Mouse (Mus musculus): ENCODE measurements around the gene Wbp1l. TPM values are rescaled to one million over a fixed set of nuclear protein-coding genes. Genes with fewer than 3 reads are reported as not detected.

Wbp1l gene
- total RNA-seq, 4 experiments from 2014 or later = 149 to 232 (median 189) TPM

DNA sequence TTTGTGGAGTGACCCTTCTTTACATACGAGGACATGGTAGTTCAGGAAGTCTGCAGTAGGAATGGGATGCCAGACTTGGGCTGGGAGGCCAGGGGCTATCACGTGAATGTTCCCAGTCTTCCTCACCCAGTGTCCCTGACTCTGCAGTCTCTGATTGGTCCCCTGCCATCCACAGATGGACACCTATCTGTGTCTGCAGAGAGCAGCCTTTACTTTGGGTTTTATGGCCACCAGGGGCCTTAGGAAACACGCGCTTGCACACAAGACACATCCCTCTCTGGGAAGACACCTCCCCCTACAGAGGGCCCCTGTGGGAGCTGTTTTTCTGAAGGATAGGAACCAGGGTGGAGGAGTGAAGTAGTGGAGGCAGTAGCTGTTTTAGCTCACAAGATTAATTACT lies 62.6 kb downstream of the Wbp1l start:
- DNase-seq = no peak

DNA sequence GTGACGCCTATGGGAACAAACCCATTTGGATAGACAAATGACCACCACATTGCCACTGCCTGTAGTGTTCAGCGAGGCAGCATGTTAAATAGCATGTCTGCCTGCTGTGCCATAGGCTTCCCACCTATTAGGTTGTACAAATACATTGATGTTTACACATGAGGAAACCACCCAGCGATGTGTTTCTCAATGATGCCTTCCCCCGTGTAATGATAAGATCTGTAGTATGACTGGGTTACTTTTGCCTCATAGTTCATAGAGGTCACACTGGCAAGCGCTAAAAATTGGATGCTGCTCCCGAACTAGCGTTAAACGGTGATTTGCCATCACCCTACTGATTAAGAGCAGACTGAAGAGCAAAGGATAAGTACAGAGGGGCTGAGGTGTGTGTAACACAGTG lies 63.3 kb downstream of the Wbp1l start:
- DNase-seq = no peak

DNA sequence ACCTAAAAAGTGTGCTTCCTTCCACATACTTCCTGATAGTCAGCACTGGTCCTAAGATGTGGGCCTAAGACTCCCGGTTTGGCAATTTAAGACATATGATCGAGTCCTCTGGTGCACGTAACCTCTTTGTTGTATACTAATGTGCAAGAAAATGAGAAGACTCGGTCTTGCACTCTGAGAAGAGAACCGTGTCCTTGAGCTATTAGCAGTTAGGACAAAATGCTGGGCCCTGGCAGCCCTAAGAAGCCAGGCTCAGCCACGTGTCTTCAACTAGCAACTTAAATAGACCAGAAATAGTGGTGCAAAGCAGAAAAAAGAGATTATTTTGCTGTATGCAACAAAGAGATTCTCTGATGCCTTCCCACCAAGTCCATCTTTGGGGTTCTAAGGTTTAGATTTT lies 63.9 kb downstream of the Wbp1l start:
- DNase-seq = no peak

DNA sequence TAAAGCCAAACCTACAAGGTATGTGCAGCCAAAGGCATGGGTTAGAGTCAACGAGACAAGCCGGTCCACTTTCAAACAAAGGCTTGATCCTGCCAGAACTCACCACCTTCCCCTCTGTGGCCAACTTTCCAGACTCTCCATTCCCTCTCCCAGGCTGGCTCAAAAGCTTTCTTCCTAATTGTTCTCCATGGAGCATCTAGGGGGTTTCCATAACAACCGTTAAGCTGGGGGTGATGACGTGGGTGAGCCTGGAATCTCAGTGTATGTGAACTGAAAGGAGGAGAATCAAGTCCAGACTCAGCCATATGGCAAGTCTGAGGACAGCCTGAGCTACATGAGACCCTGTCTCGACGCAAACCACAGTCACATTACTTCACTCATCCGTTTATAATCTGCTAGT lies 66.6 kb downstream of the Wbp1l start:
- no peak for DNase-seq

DNA sequence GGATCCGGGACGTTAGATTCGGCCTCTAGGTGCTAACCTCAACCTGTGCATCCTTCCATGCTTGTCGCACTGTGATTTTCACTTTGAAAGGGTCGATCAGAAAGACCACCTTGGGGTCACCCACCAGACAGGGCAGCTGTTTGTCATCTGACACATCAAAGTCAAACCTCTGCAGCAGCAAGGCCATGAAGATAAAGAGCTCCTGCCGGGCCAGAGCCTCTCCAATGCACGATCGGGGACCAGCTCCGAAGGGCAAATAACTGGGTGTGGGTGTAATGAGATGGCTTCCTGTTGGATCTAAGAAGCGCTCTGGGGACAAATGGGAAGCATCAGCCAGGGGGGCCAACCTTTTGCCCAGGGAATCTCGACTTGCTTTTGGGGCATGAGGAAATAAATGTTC lies 68.4 kb downstream of the Wbp1l start:
- no peak for DNase-seq

DNA sequence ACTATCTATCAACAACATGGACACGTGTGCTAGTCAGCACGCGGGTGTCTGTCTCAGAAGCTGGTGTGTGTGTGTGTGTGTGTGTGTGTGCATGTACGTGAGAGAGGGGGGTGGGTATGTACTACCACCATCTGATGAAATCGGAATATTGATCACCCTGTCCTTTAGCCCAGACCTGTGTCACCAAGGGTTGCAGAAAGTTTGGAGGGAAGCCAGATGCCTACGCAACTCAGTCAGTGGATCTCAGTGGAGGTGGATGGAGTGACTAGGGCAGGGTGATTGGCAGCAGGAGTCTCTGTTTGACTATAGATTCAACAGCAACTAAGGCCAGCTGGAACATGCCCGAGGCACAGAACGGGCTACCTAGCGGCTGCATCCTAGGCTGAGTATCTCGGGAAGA lies 69.4 kb downstream of the Wbp1l start:
- DNase-seq = no peak

DNA sequence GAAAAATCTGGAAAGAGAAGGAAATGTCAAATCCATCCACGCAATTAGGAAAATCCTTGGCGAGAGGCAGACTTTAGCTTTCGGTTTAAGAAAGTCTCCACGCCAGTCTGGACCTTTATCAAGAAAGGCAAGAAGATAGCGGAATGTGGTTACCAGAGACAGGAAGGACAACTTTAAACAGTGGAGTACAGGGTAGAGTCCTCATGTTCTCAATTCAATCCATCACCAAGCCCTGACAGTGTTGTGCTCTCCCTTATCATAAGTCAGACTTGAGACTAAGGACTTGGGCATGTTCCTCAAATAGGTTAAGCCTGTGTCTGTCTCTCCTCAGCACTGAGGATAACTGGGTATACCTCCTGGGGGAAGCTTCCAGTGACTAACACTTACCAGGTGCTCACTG lies 70.9 kb downstream of the Wbp1l start:
- DNase-seq = no peak

DNA sequence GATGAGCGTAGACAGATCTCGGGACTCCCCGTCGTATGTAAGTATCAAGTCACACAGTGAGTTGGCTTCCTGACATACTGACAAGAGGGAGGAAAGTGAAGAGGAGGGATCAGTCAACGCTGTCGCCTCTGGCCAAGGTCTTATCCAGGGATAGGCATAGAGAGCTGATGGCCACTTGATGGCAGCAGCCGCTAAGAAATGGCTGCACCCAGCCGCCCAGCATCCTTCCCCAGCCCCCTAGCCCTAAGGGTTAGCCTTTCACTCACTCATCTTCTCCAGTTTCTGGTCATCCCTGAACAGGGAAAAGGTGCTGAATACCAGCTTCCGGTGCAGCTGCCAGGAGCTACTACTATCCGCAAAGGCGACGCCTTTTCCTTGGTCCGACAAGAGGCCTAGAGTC lies 71.8 kb downstream of the Wbp1l start:
- DNase-seq = no peak

DNA sequence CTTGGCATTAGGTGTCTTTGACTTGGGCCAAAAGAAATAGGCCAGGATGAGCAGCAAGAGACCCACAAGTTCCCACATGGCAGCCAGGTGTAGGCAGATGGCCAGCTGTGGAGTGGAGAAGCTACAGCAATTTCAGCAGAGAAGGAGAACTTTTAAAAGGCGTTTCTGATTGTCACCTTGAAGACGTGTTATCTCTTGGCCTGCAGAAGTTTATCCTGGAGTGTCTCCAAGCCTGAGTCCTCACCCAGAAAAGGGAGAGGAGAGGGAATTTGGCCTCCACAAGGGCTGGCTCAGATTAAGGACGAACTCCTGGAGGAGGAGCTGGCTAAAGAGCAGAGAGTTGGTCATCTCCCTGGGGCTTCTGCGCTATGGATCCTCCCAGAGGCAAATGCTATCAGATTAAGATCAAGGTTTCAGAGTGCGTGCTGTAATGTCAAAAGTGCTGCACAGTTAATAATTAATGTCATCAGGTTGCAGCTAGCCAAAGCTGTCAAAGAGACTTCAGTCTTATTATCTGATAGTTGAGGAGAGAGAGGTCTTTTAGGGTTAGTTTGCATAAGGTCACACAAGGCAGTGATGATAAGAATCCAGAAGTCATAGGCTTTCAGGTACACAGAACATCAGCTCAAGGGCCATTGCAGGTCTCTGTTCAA lies 74.0 kb downstream of the Wbp1l start, which contains the start of gene Cyp17a1:
Cyp17a1 (minus strand) TSS at position 407 of the 653 bp plus-strand sequence.
- DNase-seq = peak; percentile 61

DNA sequence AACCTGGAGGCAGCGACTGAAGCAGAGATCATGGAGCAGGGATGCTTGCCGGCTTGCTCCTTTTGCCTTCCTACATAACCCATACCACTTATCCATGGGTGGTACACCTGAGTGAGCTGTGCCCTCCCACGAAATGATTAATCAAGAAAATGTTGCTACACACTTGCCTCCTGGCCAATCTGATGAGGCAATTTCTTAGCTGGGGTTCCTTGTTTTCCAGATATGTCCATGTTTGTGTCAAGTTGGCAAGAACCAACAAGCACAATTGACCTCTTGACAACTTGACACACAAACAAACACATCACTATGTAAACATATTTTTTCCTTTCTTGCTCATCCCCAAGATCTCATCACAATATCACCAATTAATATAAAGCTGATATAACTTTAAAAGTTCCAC lies 76.8 kb downstream of the Wbp1l start:
- no peak for DNase-seq

DNA sequence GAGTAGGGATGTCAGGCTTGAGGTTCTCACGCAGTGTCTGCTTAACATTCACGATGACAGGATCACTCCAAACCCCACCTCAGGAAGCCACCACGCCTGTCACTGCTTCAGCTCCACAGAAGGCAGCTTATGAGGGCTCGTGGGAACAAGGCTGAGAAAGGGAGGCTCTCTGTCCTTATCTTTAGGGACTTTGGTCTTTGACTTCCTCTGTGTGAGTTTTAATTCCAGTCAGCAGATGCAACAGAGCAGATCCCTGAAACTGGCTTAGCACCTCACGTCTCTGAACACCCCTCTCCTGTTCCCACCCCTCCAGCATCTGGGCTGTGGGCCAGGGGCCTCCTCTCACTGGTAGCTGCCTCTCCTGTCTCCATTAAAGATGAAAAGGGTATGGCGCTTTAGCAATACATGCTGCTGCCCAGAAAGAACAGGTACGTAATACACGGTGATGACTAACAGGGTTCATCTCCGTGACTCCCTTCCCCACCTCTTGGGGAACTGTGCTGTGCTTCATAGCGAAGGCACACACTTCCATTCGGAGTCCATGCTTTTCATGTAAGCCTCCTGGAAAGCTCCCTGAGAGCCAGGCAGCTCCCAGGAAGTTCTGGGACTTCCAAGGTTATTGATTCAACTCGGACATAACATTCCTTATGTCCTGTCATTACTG lies 81.0 kb downstream of the Wbp1l start:
- no peak for DNase-seq

DNA sequence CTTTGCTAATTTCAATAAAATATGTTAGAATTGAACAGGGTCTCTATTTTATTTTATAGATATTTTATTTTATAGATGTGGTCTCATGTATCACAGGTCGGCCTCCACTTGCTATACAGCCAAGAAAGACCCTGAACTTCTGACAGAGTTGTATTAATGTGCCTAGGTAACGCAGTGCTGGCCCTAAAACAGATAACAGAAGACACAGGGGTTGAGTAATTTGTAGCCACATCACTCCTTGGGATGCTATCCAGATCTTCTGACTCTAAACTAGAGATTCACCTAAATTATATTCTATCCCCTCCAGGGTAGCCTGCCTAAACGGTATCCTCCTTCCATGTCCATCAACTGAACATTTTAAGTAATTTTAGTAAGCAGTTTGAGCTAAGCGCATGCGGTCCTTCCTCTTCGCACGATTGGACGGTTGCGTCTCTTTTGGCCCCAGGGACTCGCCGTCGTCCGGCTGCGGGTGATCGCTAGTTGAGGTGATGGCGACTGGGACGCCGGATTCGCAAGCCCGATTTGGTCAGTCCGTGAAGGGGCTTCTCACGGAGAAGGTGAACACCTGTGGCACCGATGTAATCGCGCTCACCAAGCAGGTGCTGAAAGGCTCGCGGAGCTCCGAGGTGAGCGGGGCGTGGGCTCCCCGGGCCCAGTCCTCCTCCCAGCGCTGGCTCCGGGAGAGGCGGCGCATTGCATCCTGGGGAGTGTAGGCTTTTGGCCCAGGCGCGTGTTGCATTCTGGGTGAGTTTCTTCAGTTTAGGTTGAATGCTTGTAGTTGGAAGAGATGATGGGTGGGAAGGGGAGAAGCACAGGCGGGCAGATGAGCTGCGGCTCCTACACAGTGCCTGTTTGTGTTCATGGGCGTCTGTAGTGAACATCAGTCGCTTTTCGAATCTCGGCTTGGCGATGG lies 90.8 kb downstream of the Wbp1l start, which contains the start of gene Borcs7:
Borcs7 (plus strand) TSS at position 447 of the 913 bp plus-strand sequence.
- peak; percentile 81 for DNase-seq

DNA sequence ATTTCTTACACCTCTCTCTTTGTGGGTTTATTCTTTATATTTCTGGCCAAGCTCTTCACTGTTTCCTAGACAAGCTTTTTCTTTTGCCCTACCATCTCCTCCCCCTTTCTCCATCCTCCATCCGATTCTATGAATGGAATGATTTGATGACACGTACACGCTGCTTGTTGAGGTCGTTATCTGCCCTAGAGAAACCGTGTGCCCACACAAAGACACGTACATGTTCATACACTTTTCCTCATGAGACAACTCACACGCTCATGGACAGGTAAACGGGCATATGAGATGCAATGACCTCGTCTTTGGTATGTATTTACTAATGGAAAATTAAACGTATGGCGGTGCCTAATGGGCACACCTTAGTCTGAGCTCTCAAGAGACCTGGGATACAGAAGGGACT lies 91.5 kb downstream of the Wbp1l start:
- DNase-seq = no peak

DNA sequence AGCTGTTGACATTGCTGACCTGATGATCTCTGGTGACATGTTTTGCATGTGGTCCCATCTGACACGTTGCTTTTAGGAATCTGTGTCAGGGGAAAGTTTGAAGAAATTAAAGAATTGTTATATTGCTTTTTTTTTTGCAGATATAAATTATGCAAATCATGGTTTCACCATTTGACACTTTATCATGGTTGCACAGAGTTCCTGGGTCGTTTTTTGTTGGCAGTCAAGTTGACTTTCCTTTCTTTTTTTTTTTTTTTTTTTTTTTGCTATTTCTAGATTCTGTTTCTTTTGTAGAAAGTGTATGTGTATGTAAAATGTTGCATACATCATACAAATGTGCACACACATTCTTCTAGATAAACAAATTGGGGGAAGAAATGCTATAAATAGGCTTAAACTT lies 92.2 kb downstream of the Wbp1l start:
- no peak for DNase-seq

DNA sequence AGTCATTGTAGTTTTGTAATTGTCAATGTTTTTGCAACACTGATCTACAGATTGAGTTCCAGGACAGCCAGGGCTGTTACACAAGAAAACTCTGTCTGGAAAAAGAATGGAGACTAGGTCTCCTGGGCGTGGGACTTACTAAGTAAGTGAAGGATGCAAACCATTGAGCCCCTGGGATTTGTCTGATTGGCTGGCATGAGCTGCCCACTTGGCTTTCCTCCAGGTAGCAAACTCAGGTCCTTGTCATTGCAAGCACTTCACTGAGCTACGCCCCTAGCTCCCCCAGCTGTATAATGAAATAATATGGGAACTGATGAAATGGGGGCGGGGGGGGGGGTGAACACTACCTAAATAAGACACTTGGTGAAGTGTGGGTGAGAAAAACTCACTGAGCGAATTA lies 94.3 kb downstream of the Wbp1l start:
- DNase-seq = no peak

DNA sequence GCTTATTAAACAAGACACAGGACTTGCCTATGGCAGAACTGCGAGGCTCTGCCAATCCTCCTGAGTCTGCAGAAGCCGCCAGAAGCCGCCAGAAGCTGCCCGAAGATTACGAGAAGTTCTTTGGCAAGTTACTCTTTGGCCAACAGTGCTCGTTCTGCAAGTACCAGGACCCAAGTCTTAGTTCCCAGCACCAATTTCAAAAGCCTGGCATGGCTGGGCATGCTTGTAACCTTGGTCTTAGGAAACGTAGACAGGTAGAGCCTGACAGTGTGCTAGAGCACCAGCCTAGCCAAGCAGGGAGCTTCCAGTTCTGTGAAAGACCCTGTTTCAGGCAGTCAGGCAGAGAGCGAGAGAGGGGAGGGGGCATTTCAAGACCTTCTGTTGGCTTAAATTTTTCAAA lies 97.6 kb downstream of the Wbp1l start:
- DNase-seq = no peak

DNA sequence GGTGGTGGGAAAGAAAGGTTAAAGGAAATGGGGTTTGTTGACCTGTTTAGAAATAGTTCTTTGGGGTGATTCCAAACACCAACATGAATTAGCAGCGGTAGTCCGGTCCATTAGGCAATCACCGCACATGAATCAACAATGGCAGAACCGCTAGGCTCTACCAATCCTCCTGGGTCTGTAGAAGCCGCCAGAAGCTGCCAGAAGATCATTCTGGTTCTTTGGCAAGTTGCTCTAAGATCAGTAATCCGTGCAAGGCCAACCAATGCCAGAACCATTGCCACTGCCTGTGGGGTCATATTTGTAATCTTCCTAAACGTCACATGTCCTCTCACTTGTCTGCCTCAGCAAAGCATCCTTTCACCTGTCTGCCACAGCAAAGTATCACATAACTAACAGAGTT lies 98.1 kb downstream of the Wbp1l start:
- DNase-seq = no peak

DNA sequence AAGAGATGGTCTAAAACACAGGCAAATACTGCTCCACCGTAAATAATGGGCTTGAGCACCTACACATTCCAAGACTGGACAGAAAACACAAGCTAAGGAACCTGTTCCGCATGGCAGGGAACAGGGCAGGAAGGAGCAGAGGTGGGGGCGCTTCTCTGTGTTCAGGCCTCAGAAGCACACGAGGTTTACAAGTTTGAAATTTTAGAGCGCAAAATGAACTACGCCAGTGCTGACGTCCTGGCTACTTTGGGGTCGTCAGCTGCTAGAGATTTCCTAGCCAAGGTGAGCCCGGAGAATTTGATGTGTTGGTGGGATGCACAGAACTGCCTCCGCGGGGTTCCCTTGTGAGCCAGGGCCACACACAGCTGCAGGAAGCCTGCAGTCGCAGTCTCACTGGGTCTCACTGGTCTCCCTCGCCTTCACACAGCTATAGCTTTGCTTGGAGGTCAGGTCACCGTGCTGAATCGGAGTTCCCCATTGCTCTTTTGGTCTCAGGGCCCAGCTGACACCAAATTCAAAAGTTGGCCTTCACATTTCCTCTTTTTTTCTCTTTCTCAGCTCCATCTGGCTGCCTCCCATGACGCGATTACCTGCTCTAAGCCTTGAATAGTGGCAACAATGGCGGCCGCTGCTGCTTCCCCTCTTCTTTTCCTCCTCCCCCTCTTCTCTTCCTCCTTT lies 99.1 kb downstream of the Wbp1l start:
- no peak for DNase-seq

DNA sequence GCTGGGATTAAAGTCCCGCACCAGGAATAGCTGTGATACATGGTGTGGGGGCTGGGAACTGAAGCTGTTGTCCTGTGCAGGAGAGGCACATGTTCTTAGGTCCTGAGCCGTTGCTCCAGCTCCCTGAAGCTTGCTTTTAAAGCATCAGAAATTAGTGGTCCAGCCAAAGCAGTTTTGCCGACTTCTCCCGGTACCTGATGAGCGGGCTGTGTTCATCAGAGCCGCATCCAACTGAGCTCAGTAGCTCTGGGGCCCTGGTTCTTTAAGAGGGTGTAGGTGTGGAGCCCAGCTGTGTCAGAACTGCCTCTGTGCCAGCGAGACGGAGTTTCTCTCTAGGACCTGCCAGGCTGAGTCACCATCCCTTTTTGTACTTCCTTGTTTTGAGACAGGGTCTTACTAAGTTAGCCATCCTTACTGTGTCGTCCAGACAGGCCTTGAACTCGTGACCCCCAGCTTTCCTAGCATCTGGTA lies 100.2 kb downstream of the Wbp1l start:
- no peak for DNase-seq

DNA sequence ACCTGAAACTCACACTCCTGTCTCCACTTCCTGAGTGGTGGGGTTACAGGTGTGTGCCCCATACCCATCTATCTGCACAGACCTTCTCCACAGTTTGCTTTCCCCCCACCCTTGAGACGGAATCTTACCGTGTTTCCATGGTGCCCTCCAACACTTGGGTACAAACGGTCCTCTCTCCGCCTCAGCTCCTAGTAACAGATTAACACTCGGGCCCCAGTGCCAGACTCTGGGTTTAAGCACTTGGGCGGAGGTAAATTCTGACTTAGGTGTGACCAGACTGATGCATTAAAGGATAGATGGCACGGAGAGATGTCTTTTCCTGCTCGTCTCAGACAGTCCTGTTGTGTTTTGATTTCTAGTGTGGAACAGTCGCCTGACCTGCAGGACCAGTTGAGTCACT lies 102.3 kb downstream of the Wbp1l start:
- no peak for DNase-seq

DNA sequence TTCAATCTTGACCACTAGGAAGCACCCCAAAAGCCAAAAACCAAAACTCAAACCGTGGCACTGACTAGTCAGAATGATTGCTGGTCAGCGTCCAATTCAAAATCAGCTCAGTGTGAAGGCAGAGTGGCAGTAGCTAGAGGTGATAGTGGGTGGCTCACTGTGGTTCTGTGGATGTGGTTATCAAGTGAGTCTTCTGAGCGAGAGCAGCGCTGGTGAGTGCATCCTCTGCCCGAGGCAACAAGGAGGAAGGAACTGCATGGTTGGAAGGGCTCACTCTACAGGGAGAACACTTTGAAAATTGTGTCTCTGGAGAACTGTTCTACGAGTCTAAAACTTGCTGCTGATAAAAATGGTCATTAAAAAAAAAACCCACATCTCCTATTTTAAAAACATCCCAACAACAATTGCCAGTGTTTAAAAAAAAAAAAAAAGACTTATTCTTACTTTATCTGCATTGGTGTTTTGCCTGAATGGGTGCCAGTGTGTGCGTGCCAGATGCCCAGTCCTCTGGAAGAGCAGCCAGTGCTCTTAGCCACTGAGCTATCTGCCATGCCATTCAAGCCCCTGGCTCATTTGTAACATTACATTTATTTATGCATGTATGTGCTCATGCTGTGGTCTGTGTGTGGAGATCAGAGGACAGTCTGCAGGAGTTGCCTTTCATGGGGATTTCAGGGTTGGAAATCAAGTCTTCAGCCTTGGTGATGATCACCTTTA lies 107.1 kb downstream of the Wbp1l start:
- DNase-seq = no peak
